Mouse (Mus musculus): ENCODE measurements around the gene U2af1.
A peak's percentile ranks its signal among the peaks of the same experiment; 100 is the strongest.
"Not testable (repeated sequence)": the region's sequence is repeated elsewhere in the genome, so short reads cannot be mapped to it uniquely, and the experiment has no call there.

The U2af1 gene

GRCm38 (mm10) chr17:31613086-31613755 is 45.5 kb downstream of the U2af1 start:
- no peak for DNase-seq

GRCm38 (mm10) chr17:31609895-31610294 is 48.8 kb downstream of the U2af1 start:
- DNase-seq, result no peak

GRCm38 (mm10) chr17:31609173-31609572 is 49.5 kb downstream of the U2af1 start:
- DNase-seq, result not testable (repeated sequence)

- DNase-seq, result no peak
Observed at GRCm38 (mm10) chr17:31607256-31607951, 51.3 kb downstream of the U2af1 start.

- DNase-seq, result no peak
Observed at GRCm38 (mm10) chr17:31606424-31606823, 52.3 kb downstream of the U2af1 start.

- DNase-seq, result peak; percentile 24
Observed at GRCm38 (mm10) chr17:31598593-31598992, 60.1 kb downstream of the U2af1 start.

GRCm38 (mm10) chr17:31597957-31598356 is 60.7 kb downstream of the U2af1 start:
- peak; percentile 26 for DNase-seq

All from kidney, postnatal 14 days (tissue).